Mouse (Mus musculus): ENCODE data around the gene Slain1.

Gene Slain1

GRCm38 (mm10) chr14:103666347-103666954 is 16.4 kb downstream of the Slain1 start:
- no peak for DNase-seq (ENCODE audit: low spot score)

- DNase-seq (ENCODE audit: low spot score) = no peak
Measured at GRCm38 (mm10) chr14:103667036-103667435, 17.0 kb downstream of the Slain1 start.

DNA sequence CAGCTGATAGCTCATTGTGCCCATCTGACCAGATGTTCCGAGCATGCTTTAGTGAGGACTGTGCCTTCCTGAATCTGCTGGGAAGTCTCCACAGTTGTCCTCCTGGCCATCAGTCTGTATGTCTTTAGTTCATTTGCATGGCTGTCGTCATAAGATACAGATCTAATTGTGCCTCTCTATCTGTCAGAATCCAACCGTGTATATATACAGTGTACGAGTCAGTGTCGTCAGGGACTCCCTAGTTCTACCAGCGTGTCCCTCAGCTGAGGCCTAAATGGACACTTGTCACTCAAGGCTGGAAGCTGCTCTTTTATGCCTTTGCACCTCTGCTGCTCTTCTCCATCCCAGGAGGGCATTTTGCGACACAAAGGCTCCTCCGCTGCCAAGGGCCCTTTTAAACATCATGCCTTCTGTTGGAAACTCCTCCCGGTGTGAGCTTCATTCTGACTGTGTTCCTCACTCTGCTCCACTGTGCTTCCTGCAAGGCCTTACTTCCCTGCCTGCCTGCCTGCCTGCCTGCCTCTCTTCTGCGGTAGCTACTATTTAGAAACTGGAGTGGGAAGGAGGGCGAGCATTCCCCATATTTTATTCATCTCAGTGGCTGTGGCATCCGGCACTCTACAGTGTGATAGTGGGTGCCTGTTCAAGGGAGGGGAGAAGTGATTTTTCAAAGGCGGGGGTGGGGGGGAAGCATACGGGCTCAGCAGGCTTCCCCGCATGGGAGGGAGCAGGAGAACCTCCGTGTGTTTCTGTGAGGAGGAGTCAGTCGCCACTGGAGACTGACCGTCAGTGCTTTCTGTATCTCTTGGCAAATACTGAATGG is 29.6 kb downstream of the Slain1 start:
- no peak for DNase-seq (ENCODE audit: low spot score)

DNA sequence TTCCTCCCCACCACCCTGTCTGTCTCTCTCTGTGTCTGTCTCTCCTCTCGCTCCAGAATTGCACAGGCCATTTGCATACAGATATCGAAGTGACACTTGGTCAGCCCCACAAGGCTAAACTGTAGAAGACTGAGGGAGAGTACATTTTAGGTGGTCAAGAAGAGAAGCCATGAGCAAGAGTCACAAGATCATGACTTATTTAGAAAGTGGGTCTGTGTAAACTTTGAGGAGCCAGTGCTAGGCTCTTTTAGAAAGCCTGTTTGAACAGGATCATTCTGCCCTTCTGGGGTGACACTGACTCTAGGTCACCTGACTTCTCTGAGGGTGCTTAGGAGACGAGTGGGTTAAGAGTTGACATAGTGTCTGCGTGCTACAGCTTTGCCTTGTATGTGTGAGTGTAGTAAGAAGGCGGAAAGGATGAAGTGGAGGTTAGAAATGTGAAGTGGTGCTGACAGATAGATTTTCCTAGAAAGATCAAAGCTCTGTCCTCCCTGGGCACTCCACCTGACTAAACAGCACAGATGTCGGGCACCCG is 30.3 kb downstream of the Slain1 start:
- no peak for DNase-seq (ENCODE audit: low spot score)

- DNase-seq (ENCODE audit: low spot score) = no peak
Measured at GRCm38 (mm10) chr14:103682633-103683390, 32.8 kb downstream of the Slain1 start.

DNA sequence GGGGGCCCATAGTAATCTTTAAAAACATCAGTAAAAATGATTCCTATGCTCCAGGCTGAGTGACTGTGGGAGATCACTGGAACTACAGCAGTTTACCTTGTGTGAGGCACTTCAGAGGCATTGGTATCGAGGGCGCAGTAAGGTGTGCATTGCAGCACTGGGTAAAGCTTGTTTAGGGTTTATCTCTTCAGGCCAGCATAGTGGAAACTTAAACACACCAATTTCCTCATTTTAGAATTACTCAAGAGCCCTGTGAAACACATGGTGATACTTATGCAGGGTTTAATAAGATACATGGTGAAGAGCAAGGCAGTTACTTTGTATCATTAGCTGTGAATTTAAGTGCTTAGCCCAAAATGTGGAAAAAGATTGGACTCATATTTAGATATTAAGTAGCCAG is 37.0 kb downstream of the Slain1 start:
- DNase-seq (ENCODE audit: low spot score) = no peak

DNA sequence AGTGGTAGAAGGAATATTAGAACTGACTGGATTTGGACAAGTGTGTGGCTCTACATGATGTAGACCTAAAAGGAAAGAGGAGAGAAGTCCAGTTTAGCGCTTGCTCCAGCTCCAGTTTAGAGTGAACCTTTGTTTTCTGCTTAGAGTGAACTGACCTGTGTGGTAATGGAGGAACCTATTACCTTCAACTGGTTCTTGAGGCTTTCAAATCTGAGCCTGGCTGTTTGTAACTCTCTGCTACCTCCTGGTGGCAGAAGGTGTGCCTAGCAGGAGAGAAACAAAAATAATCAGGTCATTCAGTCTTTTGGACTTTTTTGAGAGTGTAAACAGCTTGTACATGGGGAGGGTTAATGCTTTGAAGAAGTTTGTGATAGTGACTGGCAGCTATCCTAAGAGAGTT is 44.3 kb downstream of the Slain1 start:
- peak; percentile 24 for DNase-seq (ENCODE audit: low spot score)

- no peak for DNase-seq (ENCODE audit: low spot score)
Measured at GRCm38 (mm10) chr14:103695620-103696019, 45.6 kb downstream of the Slain1 start.

DNA sequence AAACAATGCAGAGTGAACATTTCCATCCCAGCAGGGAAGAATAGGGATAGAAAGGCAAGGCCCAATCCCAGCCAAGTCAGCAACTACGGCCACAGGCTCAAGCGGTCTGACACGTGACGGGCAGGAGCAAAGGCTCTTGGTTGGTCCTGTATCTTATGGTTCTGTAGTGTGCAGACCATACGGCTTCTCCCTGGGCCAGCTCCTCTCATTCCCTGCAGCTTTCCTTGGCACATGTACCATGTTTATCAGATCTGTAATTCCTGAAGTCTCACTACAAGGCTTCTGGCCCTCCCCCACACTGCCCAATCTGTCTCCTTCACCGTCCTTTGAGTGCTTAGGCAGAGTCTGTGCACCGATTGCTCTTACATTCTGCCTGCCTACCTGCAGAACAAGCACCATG is 47.1 kb downstream of the Slain1 start:
- no peak for DNase-seq (ENCODE audit: low spot score)

GRCm38 (mm10) chr14:103699308-103699707 is 49.3 kb downstream of the Slain1 start:
- no peak for DNase-seq (ENCODE audit: low spot score)

DNA sequence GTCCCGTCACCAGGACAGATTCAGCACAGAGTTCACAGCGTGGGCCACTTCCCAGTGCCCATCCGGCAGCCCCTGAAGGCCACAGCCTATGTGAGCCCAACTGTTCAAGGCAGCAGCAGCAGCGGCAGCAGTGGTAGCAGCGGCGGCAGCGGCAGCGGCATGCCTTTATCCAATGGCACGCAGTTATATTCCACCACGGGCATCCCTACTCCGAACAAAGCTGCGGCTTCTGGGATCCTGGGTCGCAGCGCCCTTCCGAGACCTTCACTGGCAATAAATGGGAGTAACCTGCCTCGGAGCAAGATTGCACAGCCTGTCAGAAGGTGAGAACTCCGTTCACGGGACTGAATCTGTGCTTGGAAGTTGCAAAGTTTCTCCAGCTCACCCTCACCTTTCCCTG is 52.5 kb downstream of the Slain1 start:
- DNase-seq (ENCODE audit: low spot score) = no peak

DNA sequence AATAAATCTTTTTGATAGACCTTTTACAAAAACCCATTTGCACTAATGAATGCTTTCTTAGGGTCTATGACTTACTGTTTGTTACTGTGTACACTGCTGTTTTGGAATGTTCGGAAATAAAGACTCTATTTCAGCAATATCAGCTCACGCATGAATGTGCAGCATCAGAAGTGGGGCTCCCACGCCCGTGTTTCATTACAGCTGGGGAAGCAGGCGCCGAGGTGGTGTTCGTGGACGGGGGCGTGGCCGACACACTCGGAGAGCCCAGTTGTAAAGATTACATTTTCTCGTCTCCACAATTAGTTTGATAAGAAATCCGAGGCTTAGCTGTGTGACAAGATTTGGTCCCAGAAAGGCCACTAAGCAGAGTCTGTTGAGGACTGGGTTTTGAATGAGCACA is 54.7 kb downstream of the Slain1 start:
- DNase-seq (ENCODE audit: low spot score) = no peak

GRCm38 (mm10) chr14:103706347-103706746 is 56.3 kb downstream of the Slain1 start:
- no peak for DNase-seq (ENCODE audit: low spot score)

GRCm38 (mm10) chr14:103708601-103709000 is 58.6 kb downstream of the Slain1 start:
- DNase-seq (ENCODE audit: low spot score) = no peak

GRCm38 (mm10) chr14:103709261-103709660 is 59.2 kb downstream of the Slain1 start:
- no peak for DNase-seq (ENCODE audit: low spot score)

DNA sequence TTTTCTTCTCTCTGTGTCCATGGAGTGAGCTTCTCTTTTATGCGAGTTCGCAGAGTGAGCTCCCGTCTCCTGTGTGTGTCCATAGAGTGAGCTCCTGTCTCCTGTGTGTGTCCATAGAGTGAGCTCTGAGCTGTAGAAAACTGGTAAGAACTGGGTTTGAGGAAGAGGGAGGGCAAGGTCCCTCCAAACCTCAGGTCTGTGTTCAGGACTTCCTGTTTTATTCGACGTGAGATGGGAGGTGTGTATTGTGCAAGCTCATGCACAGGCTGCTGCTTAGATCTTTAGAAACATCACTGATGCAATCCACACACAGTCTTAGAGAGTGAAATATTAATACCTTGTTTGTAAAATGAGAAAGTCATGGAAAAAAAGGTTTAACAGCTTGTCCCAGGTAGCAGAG is 63.0 kb downstream of the Slain1 start:
- no peak for DNase-seq (ENCODE audit: low spot score)

DNA sequence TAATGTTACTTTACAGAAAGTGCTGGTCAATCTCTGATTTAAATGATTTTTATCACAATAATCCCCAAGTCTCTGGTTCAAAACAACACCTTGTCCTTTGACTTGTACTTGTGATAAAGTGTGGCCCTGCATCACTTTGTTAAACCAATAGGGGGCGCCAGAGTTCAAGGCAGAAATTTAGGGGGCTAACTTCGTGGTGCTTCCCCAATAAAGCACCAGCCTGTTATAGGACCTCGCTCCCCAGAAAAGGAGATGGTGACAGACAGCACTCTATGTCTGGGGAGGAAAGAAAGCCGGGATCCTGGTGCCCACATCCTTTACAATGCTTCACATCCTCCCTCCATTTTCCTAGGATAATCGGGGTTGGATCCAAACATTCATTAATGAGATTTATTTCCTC is 67.5 kb downstream of the Slain1 start:
- DNase-seq (ENCODE audit: low spot score) = peak; percentile 14

- no peak for DNase-seq (ENCODE audit: low spot score)
Measured at GRCm38 (mm10) chr14:103717979-103718378, 68.0 kb downstream of the Slain1 start.

DNA sequence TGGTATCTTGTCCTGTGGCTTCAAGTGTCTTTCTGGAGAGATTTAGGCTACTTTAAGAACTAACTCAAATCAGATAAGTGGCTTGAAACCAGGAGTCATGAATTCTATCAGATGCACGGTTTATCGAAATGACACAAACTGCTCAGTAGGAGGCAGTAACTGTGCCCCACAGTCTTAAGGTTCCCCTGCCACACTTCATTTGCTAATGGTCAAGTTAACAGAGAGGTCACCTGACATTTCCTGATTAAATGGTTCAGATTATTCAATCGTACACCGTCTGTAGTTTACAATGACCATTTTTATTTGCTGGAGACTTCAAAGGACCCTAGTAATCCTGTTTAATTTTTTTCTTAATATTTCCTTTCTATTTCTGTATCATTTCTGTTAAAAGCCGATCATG is 68.4 kb downstream of the Slain1 start:
- DNase-seq (ENCODE audit: low spot score) = no peak

DNA sequence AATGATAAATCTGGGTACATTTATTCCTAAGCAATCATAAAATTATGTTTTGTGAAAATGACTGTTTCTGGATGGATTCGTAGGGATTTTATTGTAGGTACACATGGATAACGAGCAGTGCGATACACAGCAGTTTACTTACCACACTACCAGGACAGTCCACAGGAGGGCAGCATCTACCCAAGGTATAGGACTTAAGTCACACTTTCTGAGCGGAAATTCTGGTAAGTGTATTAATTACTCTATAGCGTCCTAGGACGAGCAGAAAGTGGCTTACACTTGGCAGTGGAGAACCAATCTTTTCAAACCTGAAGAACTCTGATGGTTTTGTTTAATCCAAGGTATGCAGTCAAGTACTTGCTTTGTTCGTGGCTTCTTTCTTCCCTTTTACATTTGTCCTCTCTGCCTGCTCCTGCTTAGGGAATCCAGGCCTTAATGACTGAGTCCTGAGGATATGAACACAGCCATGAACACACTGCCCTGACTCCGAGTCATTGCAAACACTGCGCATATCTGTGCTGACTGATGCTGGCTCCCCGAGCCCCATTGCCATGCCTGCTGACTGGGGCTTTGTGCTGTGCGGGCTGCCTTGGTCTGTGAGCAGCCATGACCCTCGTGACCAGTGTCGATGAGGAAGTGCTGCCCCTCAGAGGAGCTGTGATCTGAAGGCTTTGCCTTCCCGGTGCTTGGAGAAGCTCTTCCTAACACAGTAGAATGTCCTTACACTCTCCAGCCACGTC is 69.0 kb downstream of the Slain1 start:
- peak; percentile 90 for DNase-seq (ENCODE audit: low spot score)

DNA sequence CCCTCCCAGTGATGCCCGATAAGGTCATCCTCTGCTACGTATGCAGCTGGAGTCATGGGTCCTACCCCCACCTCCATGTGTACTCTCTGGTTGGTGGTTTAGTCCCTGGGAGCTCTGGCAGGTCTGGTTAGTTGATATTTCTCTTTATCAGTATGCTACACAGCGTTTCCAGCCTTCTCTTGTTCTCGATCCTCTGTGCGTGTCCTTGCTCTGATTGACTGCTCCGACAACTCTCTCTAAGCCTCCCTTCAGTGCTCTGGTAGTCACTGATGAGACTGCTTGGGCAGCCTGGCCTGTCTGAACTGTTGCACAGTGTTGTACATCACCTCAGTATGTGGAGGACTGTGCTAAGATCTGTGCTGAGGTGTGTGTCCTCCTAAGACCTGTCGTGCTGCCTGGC is 70.1 kb downstream of the Slain1 start:
- no peak for DNase-seq (ENCODE audit: low spot score)
